8 mouse cellular contexts compared by ENCODE assay signal in the genomic region with DNA sequence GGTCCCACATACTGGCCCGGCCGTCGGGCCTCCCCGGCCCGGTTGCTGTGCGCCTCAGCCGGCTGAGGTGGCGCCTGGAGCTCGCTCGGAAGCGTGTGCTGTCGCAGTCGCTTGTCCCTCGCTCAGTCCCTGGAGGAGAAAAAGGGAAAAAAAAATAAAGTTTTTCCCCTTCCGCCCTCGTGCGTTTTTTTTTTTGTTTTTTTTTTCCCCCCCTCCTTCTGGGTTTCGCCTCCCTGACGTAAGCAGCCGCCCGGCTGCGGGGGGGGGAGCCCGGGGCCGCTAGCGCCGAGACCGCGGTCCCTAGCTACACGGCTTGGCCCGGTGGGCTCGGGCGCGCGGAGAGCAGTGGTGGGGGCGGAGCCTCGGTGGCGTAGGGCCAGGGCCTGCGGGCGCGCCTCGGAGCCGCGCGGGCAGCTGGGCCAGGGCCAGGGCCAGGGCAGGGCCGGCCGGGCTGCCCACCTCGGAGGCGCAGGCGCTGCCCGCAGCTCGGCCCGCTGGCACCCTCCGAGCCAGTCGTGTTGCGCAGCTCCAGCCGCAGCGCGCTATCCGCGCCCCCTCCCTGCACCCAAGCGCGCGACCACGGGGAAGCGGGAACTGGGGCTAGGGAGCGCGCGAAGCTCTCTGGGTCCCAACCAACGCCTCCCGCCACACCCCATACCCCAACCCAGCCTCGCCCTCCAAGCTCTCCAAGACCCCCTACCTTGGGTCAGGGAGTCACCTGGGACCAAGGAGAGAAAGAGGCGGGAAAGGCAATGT. TPM values are rescaled to one million over a fixed set of nuclear protein-coding genes. Genes with fewer than 3 reads are reported as not detected.
DNase-seq lines count a peak whose midpoint lies in the region; ATAC-seq and TF ChIP-seq lines count a peak whose summit lies in the region.

No protein-coding gene starts in this region.

- under 1% methylated on average over 61 of the region's 72 CpGs for WGBS in lung, embryonic 16.5 days

- no peak for TF ChIP-seq CTCF in embryonic fibroblast, embryonic 13.5 days (IDR thresholded peaks at IDR 0.05; ENCODE audit: borderline replicate concordance, insufficient read depth, low read length)

- no peaks in the 10 kb centered on the region for H3K9me3 ChIP-seq in lung, embryonic 16.5 days (ENCODE audit: control insufficient read depth, low read length)

- peak overlapping the region; percentile 99 for H3K4me2 ChIP-seq in lung, embryonic 16.5 days (ENCODE audit: low read depth, low read length)

- TF ChIP-seq POLR2A in embryonic fibroblast, embryonic 13.5 days (IDR thresholded peaks at IDR 0.05; ENCODE audit: low read depth, low read length): no peak

- H3K4me1 ChIP-seq in embryonic fibroblast, embryonic 13.5 days (ENCODE audit: control insufficient read depth, insufficient read depth, low read length): no peaks in the 10 kb centered on the region
- peaks cover 7% of the 10 kb centered on the region for H3K4me1 ChIP-seq in lung, embryonic 16.5 days (replicated peaks; ENCODE audit: control insufficient read depth, insufficient read depth, low read length)

- H3K36me3 ChIP-seq in lung, embryonic 16.5 days (ENCODE audit: control insufficient read depth, insufficient read depth, low read length): no peaks in the 10 kb centered on the region

- intact Hi-C loops in heart, postnatal 10 days (cut with DNase I): no loop called here

- peak; percentile 92 for ATAC-seq in lung, embryonic 16.5 days (ENCODE audit: low read depth)

- H3K9ac ChIP-seq in lung, embryonic 16.5 days (ENCODE audit: low read length): peak overlapping the region; percentile 69

- H3K27ac ChIP-seq in embryonic fibroblast, embryonic 13.5 days (ENCODE audit: insufficient read depth, low read length): no peak overlapping the region
- peak overlapping the region; percentile 12; the same call in 1 of the 2 replicates for H3K27ac ChIP-seq in lung, embryonic 16.5 days (ENCODE audit: low read length)

- H3K27me3 ChIP-seq in lung, embryonic 16.5 days (ENCODE audit: control insufficient read depth, insufficient read depth, low read depth, low read length): peaks cover 23% of the 10 kb centered on the region; the same call in 1 of the 2 replicates

- peak overlapping the region; percentile 60 for H3K4me3 ChIP-seq in embryonic fibroblast, embryonic 13.5 days (ENCODE audit: insufficient read depth, low read length)
- H3K4me3 ChIP-seq in lung, embryonic 16.5 days (ENCODE audit: low read length): peak overlapping the region; percentile 63

- DNase-seq in urinary bladder, adult 2 months (ENCODE audit: low spot score): peak; percentile 38
- no peak for DNase-seq in urinary bladder, postnatal 10 days (ENCODE audit: low spot score)
- peak; percentile 68 to 69 for DNase-seq in heart, postnatal 10 days
- DNase-seq in kidney, postnatal 25 days: peak; percentile 77 to 83
- DNase-seq in ovary, postnatal 10 days (ENCODE audit: low spot score): peak; percentile 36
- peak; percentile 56 for DNase-seq in yolk sac, embryonic 10.5 days (ENCODE audit: low spot score)

RNA-seq across cellular contexts. Expression of gene Abr, which starts 1.3 kb away (rescaled TPM):
- polyA plus RNA-seq in urinary bladder, adult 2 months (2012; rRNA removed): 29.6 and 30.2 TPM in 2 replicates
- 23.1 and 23.7 TPM in 2 replicates for polyA plus RNA-seq in embryonic fibroblast, embryonic 13.5 days (2011; ENCODE audit: insufficient read length, low read depth, missing spikeins)
- 10 to 100 TPM; 33.9 to 41.2 TPM for total RNA-seq in heart, postnatal 10 days (2021)
- 19.1 and 21.6 TPM in 2 replicates for polyA plus RNA-seq in lung, embryonic 16.5 days (2015; fragmentation: Nextera tagmentation; extraction: Ambion mirVana)

RNA-seq across cellular contexts. Expression of gene Bhlha9, which starts 48.9 kb away (rescaled TPM):
- polyA plus RNA-seq in urinary bladder, adult 2 months (2012; rRNA removed): not detected in 2 replicates
- not detected in 2 replicates for polyA plus RNA-seq in embryonic fibroblast, embryonic 13.5 days (2011; ENCODE audit: insufficient read length, low read depth, missing spikeins)
- total RNA-seq in heart, postnatal 10 days (2021): not detected
- 0.20 TPM in 1 of 2 replicates, not detected in the other for polyA plus RNA-seq in lung, embryonic 16.5 days (2015; fragmentation: Nextera tagmentation; extraction: Ambion mirVana)

RNA-seq across cellular contexts. Expression of gene Trarg1, which starts 56.2 kb away (rescaled TPM):
- 1.4 and 1.6 TPM in 2 replicates for polyA plus RNA-seq in urinary bladder, adult 2 months (2012; rRNA removed)
- polyA plus RNA-seq in embryonic fibroblast, embryonic 13.5 days (2011; ENCODE audit: insufficient read length, low read depth, missing spikeins): not detected in 2 replicates
- total RNA-seq in heart, postnatal 10 days (2021): 1 to 10 TPM; 4.2 to 6.7 TPM
- polyA plus RNA-seq in lung, embryonic 16.5 days (2015; fragmentation: Nextera tagmentation; extraction: Ambion mirVana): 1.1 and 1.2 TPM in 2 replicates
